Mouse (Mus musculus) ES-E14 (cell line): ENCODE measurements around the gene Tead4.

Experiments used
- CHD2 ChIP-seq: IDR thresholded peaks from 2 replicates; pipeline ENCODE4 v1.6.1; 2014; ENCODE audit warnings: mild to moderate bottlenecking, low read depth, low read length, inconsistent platforms
- HCFC1 ChIP-seq: IDR thresholded peaks from 2 replicates; pipeline ENCODE4 v1.6.1; 2012; ENCODE audit warnings: low read length, inconsistent platforms, borderline replicate concordance; ENCODE audit not compliant: insufficient read depth
- MAFK ChIP-seq: IDR thresholded peaks from 2 replicates; pipeline ENCODE4 v1.6.1; 2014; ENCODE audit warnings: mild to moderate bottlenecking, low read depth, low read length, inconsistent platforms; ENCODE audit not compliant: insufficient read depth
- ZC3H11A ChIP-seq: IDR thresholded peaks from 2 replicates; pipeline ENCODE4 v1.6.1; 2012; ENCODE audit warnings: low read depth, mild to moderate bottlenecking, inconsistent platforms, low read length, borderline replicate concordance

- TF ChIP-seq HCFC1 (no peak), MAFK (no peak), ZC3H11A (no peak), CHD2 (no peak)
Observed at GRCm38 (mm10) chr6:128181176-128181575, 119.4 kb downstream of the Tead4 start.
